Mouse (Mus musculus) C2C12 (cell line): ENCODE data around the gene Agap2.

Experiments
- CEBPB ChIP-seq: IDR thresholded peaks from one replicate; pipeline ENCODE4 v1.6.1; 2011; ENCODE audit warnings: low read depth, mild to moderate bottlenecking, control low read depth, moderate library complexity
- CTCF ChIP-seq: IDR thresholded peaks from one replicate; pipeline ENCODE4 v1.5.1; 2011; ENCODE audit not compliant: control insufficient read depth, insufficient read depth, insufficient read length
- FOSL1 ChIP-seq: IDR thresholded peaks from one replicate; pipeline ENCODE4 v1.8.0; 2011; ENCODE audit warnings: mild to moderate bottlenecking, low read length; ENCODE audit not compliant: poor library complexity, insufficient read depth, severe bottlenecking
- MAX ChIP-seq: IDR thresholded peaks from one replicate; pipeline ENCODE4 v1.6.1; 2011; ENCODE audit warnings: mild to moderate bottlenecking, control low read depth
- MYOD1 ChIP-seq: IDR thresholded peaks from one replicate; pipeline ENCODE4 v1.6.1; 2011; ENCODE audit warnings: low read depth; ENCODE audit not compliant: control insufficient read depth, insufficient read length
- MYOG ChIP-seq: IDR thresholded peaks from one replicate; pipeline ENCODE4 v1.6.1; 2011; ENCODE audit not compliant: control insufficient read depth, insufficient read length; ENCODE audit errors: extremely low read depth
- USF1 ChIP-seq: IDR thresholded peaks from one replicate; pipeline ENCODE4 v1.6.1; 2011; ENCODE audit warnings: low read depth, mild to moderate bottlenecking, control low read depth, moderate library complexity

DNA sequence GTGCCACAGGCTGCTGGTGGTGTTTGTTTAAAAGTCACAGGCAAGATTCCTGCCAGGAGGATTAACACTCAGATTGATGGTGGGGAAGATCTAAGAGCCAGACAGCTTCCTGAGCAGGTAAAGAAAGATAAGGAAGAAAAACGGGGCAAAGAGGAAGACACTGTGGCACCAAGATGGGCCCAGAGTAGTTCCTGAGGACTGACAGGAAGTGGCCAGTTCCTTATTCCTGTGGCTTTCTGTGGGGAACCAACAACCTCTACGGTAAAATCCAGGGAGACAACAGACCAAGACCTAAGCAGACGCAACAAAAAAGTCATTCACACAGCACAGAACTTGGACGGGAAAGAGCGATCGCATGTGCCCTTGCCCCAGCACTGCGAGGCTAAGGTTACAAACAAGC, 28.5 kb downstream of the Agap2 start:
- TF ChIP-seq CTCF (no peak), USF1 (no peak), MAX (no peak), MYOD1 (no peak), CEBPB (no peak), MYOG (no peak), FOSL1 (no peak)
